Mouse (Mus musculus) ES-Bruce4 (cell line): ENCODE data around the gene Prmt3. TPM values are rescaled to one million over a fixed set of nuclear protein-coding genes. Genes with fewer than 3 reads are reported as not detected.

Experiments
- H3K27ac ChIP-seq: 2 replicates; pipeline ENCODE4 v1.5.1; 2012; ENCODE audit warnings: low read length, inconsistent platforms; ENCODE audit not compliant: insufficient read depth
- H3K27me3 ChIP-seq: 2 replicates; pipeline ENCODE4 v1.6.1; 2012; ENCODE audit warnings: mild to moderate bottlenecking, low read length, inconsistent platforms; ENCODE audit not compliant: control insufficient read depth, poor library complexity, insufficient read depth, severe bottlenecking
- H3K36me3 ChIP-seq: 2 replicates; pipeline ENCODE4 v1.6.1; 2012; ENCODE audit warnings: inconsistent platforms, mild to moderate bottlenecking, low read length, moderate library complexity; ENCODE audit not compliant: control insufficient read depth, poor library complexity, insufficient read depth, severe bottlenecking
- H3K4me1 ChIP-seq: one replicate; pipeline ENCODE4 v1.8.1; 2011; ENCODE audit warnings: low read length; ENCODE audit not compliant: control insufficient read depth, insufficient read depth
- H3K4me3 ChIP-seq: 2 replicates; pipeline ENCODE4 v1.5.1; 2011; ENCODE audit warnings: low read depth, mild to moderate bottlenecking, low read length
- H3K9ac ChIP-seq: 2 replicates; pipeline ENCODE4 v1.6.1; 2012; ENCODE audit warnings: low read depth, mild to moderate bottlenecking, inconsistent platforms; ENCODE audit not compliant: poor library complexity, severe bottlenecking
- H3K9me3 ChIP-seq: replicated peaks from 2 replicates; pipeline ENCODE4 v1.6.1; 2012; ENCODE audit warnings: mild to moderate bottlenecking, low read length, inconsistent platforms; ENCODE audit not compliant: control insufficient read depth, poor library complexity, insufficient read depth, severe bottlenecking
- CTCF ChIP-seq: IDR thresholded peaks from one replicate; pipeline ENCODE4 v1.8.1; 2011; ENCODE audit warnings: low read depth, low read length
- EP300 ChIP-seq: IDR thresholded peaks from 2 replicates; pipeline ENCODE4 v1.6.1; 2011; ENCODE audit warnings: low read depth, low read length; ENCODE audit not compliant: insufficient read depth
- POLR2A ChIP-seq: IDR thresholded peaks from one replicate; pipeline ENCODE4 v1.8.1; 2011; ENCODE audit warnings: low read length; ENCODE audit not compliant: insufficient read depth
- polyA plus RNA-seq: library from polyadenylated mRNA; stranded (reverse); fragments of >200 nt; gene quantifications from 2 replicates; pipeline ENCODE4 v1.2.4, GENCODE M21; 2011; ENCODE audit warnings: low read depth; ENCODE audit not compliant: missing spikeins, insufficient read depth, insufficient read length

Gene Prmt3
- polyA plus RNA-seq, 1 experiment, result 83.3 TPM

DNA sequence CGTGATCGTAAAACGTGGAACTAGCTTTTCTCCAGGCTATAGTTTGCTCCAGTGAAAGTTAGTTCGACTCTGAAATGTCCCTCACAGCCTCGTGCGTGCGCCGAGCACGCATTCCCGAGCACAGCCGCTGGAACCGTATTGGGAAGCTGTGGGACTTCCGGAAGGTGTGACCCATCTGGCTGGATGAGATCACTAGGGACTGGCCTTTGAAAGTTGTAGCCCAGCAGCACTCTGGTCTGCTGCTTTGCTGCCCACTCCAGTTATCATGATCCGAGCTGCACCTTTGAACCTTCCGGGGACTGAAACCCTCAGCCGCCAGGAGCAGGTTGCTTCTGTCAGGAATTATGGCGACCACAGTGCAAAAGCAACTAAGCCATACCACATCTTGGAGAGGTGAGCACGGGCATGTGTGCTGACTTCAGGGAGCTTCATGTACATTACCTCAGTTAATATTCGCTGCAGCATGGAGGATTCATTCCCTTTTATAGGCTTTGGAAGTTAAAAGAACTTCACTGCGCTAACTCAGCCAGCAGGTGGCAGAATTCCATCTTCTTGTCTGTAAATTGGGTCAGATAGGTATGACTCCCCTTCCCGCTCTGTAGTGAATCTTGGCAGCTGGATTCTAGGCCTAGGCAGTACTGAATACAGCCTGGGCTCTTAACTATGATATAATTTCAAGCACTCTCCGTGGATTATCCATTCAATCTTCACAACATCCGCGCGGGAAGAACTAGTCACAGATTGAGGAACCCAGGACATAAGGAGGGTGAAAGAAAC lies 25.2 kb upstream of the Prmt3 start:
- no peak for TF ChIP-seq EP300
- peak; percentile 16 for TF ChIP-seq CTCF
- no peaks in the 10 kb centered on the region for H3K9me3 ChIP-seq
- no peaks in the 10 kb centered on the region for H3K27me3 ChIP-seq
- peak overlapping the region; percentile 59 for H3K4me3 ChIP-seq
- H3K9ac ChIP-seq, result 0 out of 2 replicates have a peak overlapping the region, but pooled peaks have one; percentile 1
- H3K4me1 ChIP-seq, result no peaks in the 10 kb centered on the region
- H3K27ac ChIP-seq, result no peak overlapping the region
- no peaks in the 10 kb centered on the region for H3K36me3 ChIP-seq

GRCm38 (mm10) chr7:49754767-49755166 lies 23.4 kb upstream of the Prmt3 start:
- no peaks in the 10 kb centered on the region for H3K36me3 ChIP-seq
- no peak for TF ChIP-seq POLR2A
- TF ChIP-seq CTCF, result peak; percentile 76
- H3K27me3 ChIP-seq, result no peaks in the 10 kb centered on the region
- no peak overlapping the region for H3K27ac ChIP-seq
- H3K4me1 ChIP-seq, result no peaks in the 10 kb centered on the region
- H3K4me3 ChIP-seq, result no peak overlapping the region
- H3K9ac ChIP-seq, result no peak overlapping the region
- no peaks in the 10 kb centered on the region for H3K9me3 ChIP-seq

- Histone ChIP-seq H3K27ac (no peak within 1 kb of the TSS), H3K36me3 (no peaks in the 10 kb centered on the region), H3K4me1 (peaks cover 3% of the 10 kb centered on the region), H3K4me3 (peak within 1 kb of the TSS; percentile 88), H3K9me3 (no peaks in the 10 kb centered on the region), H3K27me3 (no peaks in the 10 kb centered on the region), H3K9ac (peak within 1 kb of the TSS; percentile 56)
- TF ChIP-seq POLR2A, result no peak
- TF ChIP-seq CTCF, result no peak
- TF ChIP-seq EP300, result no peak
These were observed 19.1 kb upstream of the Prmt3 start, which contains the start of gene Htatip2 for GRCm38 (mm10) chr7:49758934-49759571. Gene Htatip2 (plus strand): TSS chr7:49759115.

DNA sequence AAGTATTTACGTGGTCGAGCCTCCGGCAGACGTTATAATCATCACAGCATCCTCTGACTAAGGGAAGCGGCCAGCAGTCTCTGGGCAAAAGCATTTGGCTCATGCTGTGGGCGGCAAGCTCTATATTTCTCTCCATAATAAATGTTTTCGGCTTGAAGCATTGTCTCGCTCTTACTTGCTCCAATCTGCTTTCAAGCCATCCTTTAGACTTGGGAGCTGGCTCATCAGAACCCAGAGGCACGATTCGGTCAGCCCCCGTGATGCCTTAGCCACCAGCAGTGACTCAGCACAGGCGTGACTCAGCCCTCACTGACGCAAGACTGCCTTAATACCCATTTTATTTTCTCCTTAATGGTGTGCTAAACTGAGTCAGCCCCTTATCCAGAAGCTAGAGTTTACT lies 15.5 kb upstream of the Prmt3 start:
- peaks cover 3% of the 10 kb centered on the region for H3K4me1 ChIP-seq
- H3K9me3 ChIP-seq, result no peaks in the 10 kb centered on the region
- TF ChIP-seq CTCF, result no peak
- TF ChIP-seq EP300, result peak; percentile 75
- H3K27me3 ChIP-seq, result no peaks in the 10 kb centered on the region
- peak overlapping the region; percentile 77 for H3K27ac ChIP-seq
- peak overlapping the region; percentile 35; the same call in 1 of the 2 replicates for H3K9ac ChIP-seq
- no peak overlapping the region for H3K4me3 ChIP-seq
- no peaks in the 10 kb centered on the region for H3K36me3 ChIP-seq

DNA sequence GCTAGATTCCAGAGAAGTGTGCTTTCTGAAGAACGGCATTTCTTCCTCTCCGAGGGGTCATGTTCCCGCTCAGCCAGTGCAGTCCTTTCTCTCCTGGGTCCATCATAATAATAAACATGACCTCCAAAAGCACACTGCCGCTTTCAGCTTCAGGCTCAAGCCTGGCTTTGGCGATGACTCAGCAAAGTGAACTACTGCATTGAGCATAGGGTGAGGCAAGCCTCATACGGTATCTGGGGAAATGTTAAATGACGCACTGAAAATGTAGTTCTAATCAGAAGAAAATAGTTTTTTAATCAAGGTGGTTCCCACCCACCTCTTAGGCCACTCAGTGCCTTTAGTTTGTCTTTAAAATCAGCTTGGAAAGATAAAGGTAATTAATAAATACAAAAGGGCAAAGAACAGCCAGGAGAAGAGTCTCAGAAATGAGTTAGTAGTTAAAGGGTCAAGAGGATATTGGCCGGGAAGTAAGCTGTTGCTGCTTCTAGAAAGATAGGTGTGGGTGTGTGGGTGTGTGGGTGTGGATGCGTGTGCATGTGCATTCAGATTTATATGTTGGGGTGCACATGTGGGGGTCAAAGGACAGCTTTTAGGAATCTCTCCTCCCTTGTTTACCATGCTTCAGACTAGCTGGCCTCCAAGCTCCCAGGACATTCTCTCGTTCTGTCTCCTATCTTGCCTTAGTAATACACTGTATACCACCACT lies 14.0 kb upstream of the Prmt3 start:
- Histone ChIP-seq H3K36me3 (no peaks in the 10 kb centered on the region), H3K27me3 (no peaks in the 10 kb centered on the region), H3K4me3 (no peak overlapping the region), H3K9me3 (no peaks in the 10 kb centered on the region), H3K27ac (peak overlapping the region; percentile 63), H3K9ac (peak overlapping the region; percentile 47), H3K4me1 (peaks cover 3% of the 10 kb centered on the region)
- TF ChIP-seq EP300, result no peak
- TF ChIP-seq CTCF, result no peak
- no peak for TF ChIP-seq POLR2A
